Mouse (Mus musculus) limb, embryonic 12.5 days (tissue): ENCODE data around the gene Fbl. TPM values are rescaled to one million over a fixed set of nuclear protein-coding genes. Genes with fewer than 3 reads are reported as not detected.
"Not testable (repeated sequence)": the region's sequence is repeated elsewhere in the genome, so short reads cannot be mapped to it uniquely, and the experiment has no call there.

Experiments used
- ATAC-seq: fragments of 200-750 bp; cut with Nextera tagmentation; 2 replicates; pipeline ENCODE4 v1.8.0; 2017; ENCODE audit warnings: low read depth, moderate TSS enrichment; ENCODE audit not compliant: insufficient number of reproducible peaks, insufficient read depth, low FRiP score, low TSS enrichment
- H3K27ac ChIP-seq: fragments of 300-500 bp; sonication (generic); 2 replicates; pipeline ENCODE4 v1.5.1; 2016; ENCODE audit warnings: mild to moderate bottlenecking, moderate library complexity
- H3K27me3 ChIP-seq: fragments of 300-500 bp; sonication (generic); 2 replicates; pipeline ENCODE4 v1.6.1; 2016; ENCODE audit warnings: mild to moderate bottlenecking, moderate library complexity
- H3K36me3 ChIP-seq: fragments of 300-500 bp; sonication (generic); 2 replicates; pipeline ENCODE4 v1.6.1; 2016; ENCODE audit warnings: mild to moderate bottlenecking, moderate library complexity
- H3K4me1 ChIP-seq: fragments of 300-500 bp; sonication (generic); replicated peaks from 2 replicates; pipeline ENCODE4 v1.6.1; 2016
- H3K4me2 ChIP-seq: fragments of 300-500 bp; sonication (generic); 2 replicates; pipeline ENCODE4 v1.6.1; 2016; ENCODE audit warnings: mild to moderate bottlenecking, moderate library complexity
- H3K4me3 ChIP-seq: fragments of 300-500 bp; sonication (generic); replicated peaks from 2 replicates; pipeline ENCODE4 v1.5.1; 2016; ENCODE audit warnings: mild to moderate bottlenecking
- H3K9ac ChIP-seq: fragments of 300-500 bp; sonication (generic); replicated peaks from 2 replicates; pipeline ENCODE4 v1.6.1; 2016; ENCODE audit warnings: mild to moderate bottlenecking, moderate library complexity
- H3K9me3 ChIP-seq: fragments of 300-500 bp; sonication (generic); 2 replicates; pipeline ENCODE4 v1.6.1; 2016; ENCODE audit warnings: mild to moderate bottlenecking, moderate library complexity
- WGBS: fragments of 180-500 bp; shearing (Covaris S2); methylation state at CpG from one replicate; pipeline ENCODE4 v1.1.7; 2016; 5-methylcytosine and 5-hydroxymethylcytosine counted together
- polyA plus RNA-seq: library from polyadenylated mRNA; unstranded; fragments of >200 nt; fragmentation: Nextera tagmentation; extraction: Ambion mirVana; gene quantifications from 2 replicates; pipeline ENCODE4 v1.2.1, GENCODE M21; 2016

Fbl gene
- polyA plus RNA-seq, 1 experiment from 2014 or later = 169 TPM

DNA sequence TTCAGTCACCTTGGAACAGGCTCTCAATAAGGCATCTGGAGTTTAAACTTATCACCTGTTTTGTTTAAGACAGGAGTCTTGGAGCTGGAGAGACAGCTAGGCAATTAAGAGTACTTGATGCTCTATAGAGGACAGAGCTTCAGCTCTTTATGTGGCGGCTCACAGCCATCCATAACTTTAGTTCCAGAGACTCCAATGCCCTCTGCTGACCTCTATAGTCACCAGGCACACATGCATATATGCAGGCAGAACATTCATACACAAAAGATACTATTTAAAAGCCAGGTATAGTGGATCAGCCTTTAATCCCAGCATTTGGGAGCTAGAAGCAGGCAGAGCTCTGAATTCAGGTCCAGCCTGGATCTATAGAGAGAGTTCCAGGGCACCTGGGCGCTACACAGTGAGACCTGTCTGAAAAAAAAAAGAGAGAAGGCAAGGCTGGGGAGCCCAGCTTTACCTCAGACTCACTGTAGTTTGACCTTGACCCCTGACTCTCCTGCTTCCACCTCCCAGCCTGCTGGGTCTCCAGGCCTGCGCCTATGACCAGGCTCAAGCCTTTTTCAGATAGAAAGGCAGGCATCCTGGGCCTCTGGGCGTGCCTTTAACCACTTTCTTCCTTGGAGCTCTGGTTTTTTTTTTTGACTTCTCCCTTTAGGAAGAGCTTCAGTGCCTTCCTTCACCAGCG lies 26.0 kb downstream of the Fbl start:
- Histone ChIP-seq H3K36me3 (peaks cover 71% of the 10 kb centered on the region), H3K9me3 (no peaks in the 10 kb centered on the region), H3K4me2 (no peak overlapping the region), H3K4me3 (no peak overlapping the region), H3K9ac (no peak overlapping the region), H3K4me1 (no peaks in the 10 kb centered on the region), H3K27me3 (no peaks in the 10 kb centered on the region), H3K27ac (no peak overlapping the region)
- no peak for ATAC-seq
- 85% methylated on average over 5 of the region's 5 CpGs for WGBS

GRCm38 (mm10) chr7:28196528-28196927 lies 27.0 kb downstream of the Fbl start:
- 83% methylated on average over 14 of the region's 14 CpGs for WGBS
- Histone ChIP-seq H3K36me3 (peaks cover 61% of the 10 kb centered on the region), H3K4me3 (no peak overlapping the region), H3K9ac (no peak overlapping the region), H3K4me2 (no peak overlapping the region), H3K27ac (0 out of 2 replicates have a peak overlapping the region, but pooled peaks have one; percentile 8), H3K9me3 (no peaks in the 10 kb centered on the region), H3K4me1 (no peaks in the 10 kb centered on the region), H3K27me3 (no peaks in the 10 kb centered on the region)
- no peak for ATAC-seq

- H3K4me3 ChIP-seq = no peak overlapping the region
- no peak for ATAC-seq
- no peak overlapping the region for H3K27ac ChIP-seq
- H3K4me2 ChIP-seq = no peak overlapping the region
- H3K4me1 ChIP-seq = no peaks in the 10 kb centered on the region
- no peaks in the 10 kb centered on the region for H3K9me3 ChIP-seq
- peaks cover 38% of the 10 kb centered on the region for H3K36me3 ChIP-seq
- WGBS = 66% methylated on average over 4 of the region's 4 CpGs
- no peak overlapping the region for H3K9ac ChIP-seq
- H3K27me3 ChIP-seq = no peaks in the 10 kb centered on the region
Measured at GRCm38 (mm10) chr7:28199054-28199453, 29.5 kb downstream of the Fbl start.

DNA sequence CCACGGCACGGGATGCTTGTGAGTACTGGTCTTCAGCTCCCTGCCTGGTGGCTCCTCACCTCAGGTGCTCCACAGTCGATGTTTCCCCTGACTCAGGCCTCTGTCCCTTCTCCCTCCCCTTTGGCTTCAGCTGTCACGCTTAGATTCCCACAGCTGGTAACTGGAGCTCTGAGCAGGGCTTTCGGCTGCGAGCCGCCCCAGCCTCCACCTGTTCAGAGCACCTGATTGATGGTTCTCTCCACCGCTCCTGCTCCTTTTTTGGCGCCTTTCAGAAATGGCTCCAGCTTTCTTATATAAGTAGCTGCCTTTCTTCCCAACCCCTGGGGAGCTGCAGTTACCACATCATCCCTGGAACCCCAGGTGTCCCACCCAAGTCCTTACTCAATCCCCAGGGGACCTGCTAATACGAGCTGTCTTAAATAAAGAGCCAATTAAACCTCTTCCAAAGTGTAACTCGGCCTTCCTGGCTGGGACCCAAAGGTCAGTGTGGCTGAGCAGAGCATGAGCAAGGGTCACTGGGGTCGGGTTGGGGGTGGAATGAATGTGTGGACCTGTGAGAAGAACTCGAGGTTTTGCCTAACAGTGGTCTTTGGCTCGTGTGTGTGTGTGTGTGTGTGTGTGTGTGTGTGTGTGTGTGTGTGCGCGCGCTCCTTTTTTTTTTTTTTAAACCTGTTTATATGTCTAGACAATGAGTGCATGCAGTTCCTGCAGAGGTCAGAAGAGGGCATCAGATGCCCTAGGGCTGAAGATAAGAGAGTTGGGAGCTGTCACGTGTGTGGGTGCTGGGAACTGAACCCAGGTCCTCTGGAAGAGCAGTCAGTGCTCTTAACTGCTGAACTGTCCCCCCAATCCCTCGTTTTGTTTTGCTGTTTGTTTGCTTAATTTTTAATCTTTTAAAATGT lies 33.9 kb downstream of the Fbl start:
- Histone ChIP-seq H3K27me3 (no peaks in the 10 kb centered on the region), H3K27ac (no peak overlapping the region), H3K4me3 (no peak overlapping the region), H3K9me3 (no peaks in the 10 kb centered on the region), H3K4me1 (no peaks in the 10 kb centered on the region), H3K36me3 (peaks cover 10% of the 10 kb centered on the region), H3K9ac (no peak overlapping the region), H3K4me2 (no peak overlapping the region)
- WGBS = 49% methylated on average over 16 of the region's 19 CpGs
- no peak for ATAC-seq

- Histone ChIP-seq H3K4me2 (no peak overlapping the region), H3K4me3 (no peak overlapping the region), H3K9me3 (no peaks in the 10 kb centered on the region), H3K4me1 (no peaks in the 10 kb centered on the region), H3K9ac (no peak overlapping the region), H3K36me3 (no peaks in the 10 kb centered on the region), H3K27ac (no peak overlapping the region), H3K27me3 (no peaks in the 10 kb centered on the region)
- no peak for ATAC-seq
- 75% methylated on average over 4 of the region's 4 CpGs for WGBS
Measured at GRCm38 (mm10) chr7:28206044-28206600, 36.6 kb downstream of the Fbl start.

GRCm38 (mm10) chr7:28208396-28208987 lies 39.0 kb downstream of the Fbl start:
- H3K4me2 ChIP-seq = peak overlapping the region; percentile 56
- no peak for ATAC-seq
- H3K4me3 ChIP-seq = peak overlapping the region; percentile 36
- no peaks in the 10 kb centered on the region for H3K36me3 ChIP-seq
- H3K4me1 ChIP-seq = no peaks in the 10 kb centered on the region
- H3K27me3 ChIP-seq = no peaks in the 10 kb centered on the region
- 41% methylated on average over 12 of the region's 12 CpGs for WGBS
- 0 out of 2 replicates have a peak overlapping the region, but pooled peaks have one; percentile 60 for H3K27ac ChIP-seq
- no peaks in the 10 kb centered on the region for H3K9me3 ChIP-seq
- H3K9ac ChIP-seq = peak overlapping the region; percentile 47

DNA sequence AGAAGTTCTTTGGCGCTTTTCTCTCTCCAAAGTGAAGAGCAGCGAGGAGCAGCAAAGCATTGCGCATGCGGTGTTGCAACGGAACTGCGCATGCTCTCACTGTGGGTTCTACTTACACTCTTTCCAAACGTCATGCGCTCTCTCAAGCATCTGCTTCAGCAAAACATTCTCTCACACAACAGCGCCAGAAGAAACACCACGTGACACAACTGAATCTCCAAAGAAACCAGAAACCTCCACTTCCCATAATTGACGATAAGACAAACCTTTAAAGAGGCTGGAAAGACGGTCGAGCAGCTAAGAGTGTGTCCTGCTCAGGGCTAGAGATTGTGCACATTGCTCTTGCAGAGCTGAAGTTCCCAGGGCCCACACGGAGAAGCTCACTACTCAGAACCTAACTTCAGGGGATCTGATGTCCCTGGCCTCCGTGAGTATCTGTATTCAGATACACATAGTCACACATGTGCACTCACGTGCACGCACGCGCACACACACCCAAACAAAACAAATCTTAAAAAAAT lies 39.5 kb downstream of the Fbl start:
- no peaks in the 10 kb centered on the region for H3K27me3 ChIP-seq
- H3K4me2 ChIP-seq = peak overlapping the region; percentile 56
- H3K27ac ChIP-seq = 0 out of 2 replicates have a peak overlapping the region, but pooled peaks have one; percentile 60
- 51% methylated on average over 19 of the region's 19 CpGs for WGBS
- no peaks in the 10 kb centered on the region for H3K4me1 ChIP-seq
- H3K9ac ChIP-seq = peak overlapping the region; percentile 47
- no peaks in the 10 kb centered on the region for H3K9me3 ChIP-seq
- ATAC-seq = no peak
- no peaks in the 10 kb centered on the region for H3K36me3 ChIP-seq
- H3K4me3 ChIP-seq = peak overlapping the region; percentile 36

DNA sequence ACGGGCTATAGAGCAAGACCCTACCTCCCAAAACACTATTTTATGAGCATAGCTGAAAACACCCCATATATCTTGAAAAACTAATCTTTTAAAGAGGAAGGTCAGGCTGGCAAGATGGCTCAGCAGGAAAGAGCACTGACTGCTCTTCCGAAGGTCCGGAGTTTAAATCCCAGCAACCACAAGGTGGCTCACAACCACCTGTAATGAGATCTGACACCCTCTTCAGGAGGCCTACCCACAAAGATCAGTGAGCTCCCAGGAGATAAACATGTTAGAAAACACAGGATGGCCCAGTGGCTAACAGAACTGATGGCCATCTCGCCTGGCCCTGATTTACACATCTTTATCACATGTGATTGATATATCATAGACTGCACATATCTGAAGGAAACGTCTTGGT lies 41.2 kb downstream of the Fbl start:
- H3K4me2 ChIP-seq = no peak overlapping the region
- H3K9ac ChIP-seq = no peak overlapping the region
- no peaks in the 10 kb centered on the region for H3K4me1 ChIP-seq
- H3K27ac ChIP-seq = no peak overlapping the region
- no peaks in the 10 kb centered on the region for H3K36me3 ChIP-seq
- H3K9me3 ChIP-seq = no peaks in the 10 kb centered on the region
- no peaks in the 10 kb centered on the region for H3K27me3 ChIP-seq
- H3K4me3 ChIP-seq = no peak overlapping the region
- 42% methylated on average over 5 of the region's 5 CpGs for WGBS
- no peak for ATAC-seq

- H3K27ac ChIP-seq = no peak overlapping the region
- H3K4me1 ChIP-seq = no peaks in the 10 kb centered on the region
- no peaks in the 10 kb centered on the region for H3K27me3 ChIP-seq
- H3K4me3 ChIP-seq = no peak overlapping the region
- 35% methylated on average over 10 of the region's 10 CpGs for WGBS
- H3K9ac ChIP-seq = no peak overlapping the region
- H3K9me3 ChIP-seq = no peaks in the 10 kb centered on the region
- no peak for ATAC-seq
- no peaks in the 10 kb centered on the region for H3K36me3 ChIP-seq
- no peak overlapping the region for H3K4me2 ChIP-seq
Measured at GRCm38 (mm10) chr7:28214142-28214541, 44.6 kb downstream of the Fbl start.

DNA sequence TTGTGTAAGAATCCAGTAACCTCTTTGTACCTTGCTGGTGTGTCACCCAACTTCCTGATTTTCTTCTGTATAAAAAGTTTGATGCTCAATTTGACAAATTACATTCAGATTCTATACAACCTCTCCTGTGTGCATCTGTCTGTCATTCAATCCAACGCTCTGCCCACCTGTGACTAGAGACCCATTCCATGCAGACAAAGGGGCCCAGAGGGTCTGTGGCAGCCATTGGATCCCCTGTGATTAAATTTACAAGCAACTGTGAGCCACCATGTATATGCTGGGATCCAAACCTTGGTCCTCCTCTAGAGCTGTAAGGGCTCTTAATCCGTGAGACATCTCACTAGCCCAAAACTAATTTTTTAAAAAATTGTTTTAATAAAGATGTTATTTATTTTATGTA lies 46.4 kb downstream of the Fbl start:
- not testable (repeated sequence) for H3K4me3 ChIP-seq, H3K9ac ChIP-seq, H3K27me3 ChIP-seq, H3K4me1 ChIP-seq, H3K4me2 ChIP-seq, H3K9me3 ChIP-seq, H3K36me3 ChIP-seq, ATAC-seq, H3K27ac ChIP-seq
- 86% methylated on average over 2 of the region's 2 CpGs for WGBS

DNA sequence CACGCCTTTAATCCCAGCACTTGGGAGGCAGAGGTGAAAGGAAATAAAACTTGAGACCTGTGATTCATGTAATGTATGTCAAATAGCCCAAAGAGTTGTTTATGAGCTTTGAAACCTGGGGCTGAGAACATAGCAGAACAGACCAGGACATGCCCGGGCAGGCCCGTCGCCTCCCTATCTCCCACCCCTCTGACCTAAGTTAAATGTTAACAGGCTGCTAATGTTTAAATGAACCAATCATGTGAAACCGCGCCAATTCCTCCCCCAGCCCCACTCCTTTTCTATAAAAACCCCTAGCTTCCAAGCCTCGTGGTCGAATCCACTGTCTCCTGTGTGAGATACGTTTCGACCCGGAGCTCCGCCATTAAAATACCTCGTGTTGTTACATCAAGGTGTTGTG lies 48.3 kb downstream of the Fbl start:
- H3K4me3 ChIP-seq, H3K27ac ChIP-seq, H3K9ac ChIP-seq, H3K9me3 ChIP-seq, H3K36me3 ChIP-seq, H3K27me3 ChIP-seq, H3K4me1 ChIP-seq, ATAC-seq, H3K4me2 ChIP-seq: not testable (repeated sequence)
- 95% methylated on average over 8 of the region's 13 CpGs for WGBS
